19 mouse cellular contexts compared by ENCODE assay signal in genomic region chr15:102208092-102208561, GRCm38 (mm10). TPM values are rescaled to one million over a fixed set of nuclear protein-coding genes. Genes with fewer than 3 reads are reported as not detected.
DNase-seq lines count a peak whose midpoint lies in the region; ATAC-seq lines count a peak whose summit lies in the region.
"Had no signal": no experiment of that assay in that cellular context is flagged by ENCODE, and none has a peak within 500 bp of the region (broad histone marks: within the 10 kb centered on the region; RNA-seq: fewer than 3 reads in every experiment).

No protein-coding gene starts in this region.

- WGBS in embryonic facial prominence, embryonic 13.5 days = 90% methylated on average over 9 of the region's 9 CpGs
- 92% methylated on average over 9 of the region's 9 CpGs for WGBS in embryonic facial prominence, embryonic 10.5 days
- WGBS in embryonic facial prominence, embryonic 14.5 days = 75% methylated on average over 9 of the region's 9 CpGs

- no peak for ATAC-seq in embryonic facial prominence, embryonic 13.5 days (ENCODE audit: insufficient number of reproducible peaks, insufficient read depth, low FRiP score, low TSS enrichment, low read depth)
- ATAC-seq in embryonic facial prominence, embryonic 14.5 days (ENCODE audit: low read depth) = no peak
- no peak for ATAC-seq in erythroblast, adult 5-6 weeks (replicated peaks; ENCODE audit: low FRiP score, poor library complexity, severe bottlenecking)
- ATAC-seq: forebrain, embryonic 15.5 days; inflammation-experienced regulatory T-cells, adult 6 months; midbrain, embryonic 13.5 days had no signal

- no peaks in the 10 kb centered on the region for H3K9me3 ChIP-seq in embryonic facial prominence, embryonic 13.5 days
- no peaks in the 10 kb centered on the region for H3K9me3 ChIP-seq in embryonic facial prominence, embryonic 10.5 days
- no peaks in the 10 kb centered on the region for H3K9me3 ChIP-seq in embryonic facial prominence, embryonic 14.5 days (ENCODE audit: control insufficient read depth, low read length)
- H3K9me3 ChIP-seq: forebrain, embryonic 15.5 days; liver, embryonic 15.5 days; midbrain, embryonic 13.5 days had no signal

- no peaks in the 10 kb centered on the region for H3K27me3 ChIP-seq in embryonic facial prominence, embryonic 13.5 days
- H3K27me3 ChIP-seq in embryonic facial prominence, embryonic 10.5 days (replicated peaks; ENCODE audit: low read depth, poor library complexity, severe bottlenecking) = no peaks in the 10 kb centered on the region
- H3K27me3 ChIP-seq in embryonic facial prominence, embryonic 14.5 days (replicated peaks; ENCODE audit: control insufficient read depth, insufficient read depth, low read length) = no peaks in the 10 kb centered on the region
- H3K27me3 ChIP-seq: forebrain, embryonic 15.5 days; liver, embryonic 15.5 days; midbrain, embryonic 13.5 days had no signal

- no peak overlapping the region for H3K4me3 ChIP-seq in embryonic facial prominence, embryonic 13.5 days
- H3K4me3 ChIP-seq in embryonic facial prominence, embryonic 10.5 days = no peak overlapping the region
- H3K4me3 ChIP-seq in embryonic facial prominence, embryonic 14.5 days (ENCODE audit: low read depth, low read length) = no peak overlapping the region
- H3K4me3 ChIP-seq: forebrain, embryonic 15.5 days; liver, embryonic 15.5 days; midbrain, embryonic 13.5 days had no signal

- no peak overlapping the region for H3K27ac ChIP-seq in embryonic facial prominence, embryonic 13.5 days
- H3K27ac ChIP-seq in embryonic facial prominence, embryonic 10.5 days (replicated peaks) = no peak overlapping the region
- no peak overlapping the region for H3K27ac ChIP-seq in embryonic facial prominence, embryonic 14.5 days (replicated peaks; ENCODE audit: low read depth, low read length)
- H3K27ac ChIP-seq: forebrain, embryonic 15.5 days; liver, embryonic 15.5 days; midbrain, embryonic 13.5 days had no signal

- DNase-seq in embryonic facial prominence, embryonic 10.5 days (ENCODE audit: low spot score) = no peak
- DNase-seq in spleen, postnatal 36 days (ENCODE audit: low spot score in 2 of 2) = peak; percentile 47 to 54
- no peak for DNase-seq in spleen, postnatal 14 days (ENCODE audit: low spot score in 2 of 2)
- no peak for DNase-seq in embryonic facial prominence, embryonic 14.5 days (ENCODE audit: low spot score)
- no peak for DNase-seq in yolk sac, embryonic 10.5 days (ENCODE audit: low spot score)
- no peak for DNase-seq in right cerebral cortex, adult 2 months (ENCODE audit: low spot score in 2 of 2)
- DNase-seq: adrenal gland, adult 8-10 months; cerebellum, postnatal 14 days; heart, postnatal 36 days; layer of hippocampus, postnatal 36 days; left cerebral cortex, postnatal 4 days; lung, postnatal 14 days had no signal

- H3K4me1 ChIP-seq in embryonic facial prominence, embryonic 13.5 days = peaks cover 32% of the 10 kb centered on the region
- H3K4me1 ChIP-seq in embryonic facial prominence, embryonic 10.5 days = peaks cover 24% of the 10 kb centered on the region
- H3K4me1 ChIP-seq in embryonic facial prominence, embryonic 14.5 days (ENCODE audit: control insufficient read depth, insufficient read depth, low read length) = peaks cover 24% of the 10 kb centered on the region

- H3K36me3 ChIP-seq in embryonic facial prominence, embryonic 13.5 days = peaks cover 76% of the 10 kb centered on the region
- peaks cover 86% of the 10 kb centered on the region for H3K36me3 ChIP-seq in embryonic facial prominence, embryonic 10.5 days (replicated peaks)
- H3K36me3 ChIP-seq in embryonic facial prominence, embryonic 14.5 days (ENCODE audit: control insufficient read depth, insufficient read depth, low read length) = peaks cover 78% of the 10 kb centered on the region

- no peak overlapping the region for H3K4me2 ChIP-seq in embryonic facial prominence, embryonic 13.5 days
- H3K4me2 ChIP-seq in embryonic facial prominence, embryonic 14.5 days (ENCODE audit: low read depth, low read length) = no peak overlapping the region
- H3K4me2 ChIP-seq: liver, embryonic 15.5 days; midbrain, embryonic 13.5 days had no signal

- 0 out of 2 replicates have a peak overlapping the region, but pooled peaks have one; percentile 17 for H3K9ac ChIP-seq in embryonic facial prominence, embryonic 13.5 days
- 0 out of 2 replicates have a peak overlapping the region, but pooled peaks have one; percentile 27 for H3K9ac ChIP-seq in embryonic facial prominence, embryonic 14.5 days (ENCODE audit: low read depth, low read length)
- H3K9ac ChIP-seq: liver, embryonic 15.5 days had no signal

RNA-seq across cellular contexts. Expression of gene Csad, which starts 3.6 kb away (rescaled TPM):
- polyA plus RNA-seq in embryonic facial prominence, embryonic 13.5 days (2015; fragmentation: Nextera tagmentation; extraction: Ambion mirVana) = 89.6 and 102 TPM in 2 replicates
- polyA plus RNA-seq in embryonic facial prominence, embryonic 10.5 days (2016; fragmentation: Nextera tagmentation; extraction: Ambion mirVana) = 48.6 and 48.7 TPM in 2 replicates
- 63.6 and 66.8 TPM in 2 replicates for polyA plus RNA-seq in embryonic facial prominence, embryonic 14.5 days (2014; fragmentation: Nextera tagmentation; extraction: Ambion mirVana)
- 2.9 TPM in 1 of 2 replicates, not detected in the other for total RNA-seq in erythroblast, adult 5-6 weeks (2015; ENCODE audit: low replicate concordance)
- 9.3 and 12.5 TPM in 2 replicates for total RNA-seq in erythroblast, adult 5-6 weeks (2017; ENCODE audit: low replicate concordance)

RNA-seq across cellular contexts. Expression of gene Zfp740, which starts 5.1 kb away (rescaled TPM):
- polyA plus RNA-seq in embryonic facial prominence, embryonic 13.5 days (2015; fragmentation: Nextera tagmentation; extraction: Ambion mirVana) = 82.4 and 86.3 TPM in 2 replicates
- 77.6 and 79.3 TPM in 2 replicates for polyA plus RNA-seq in embryonic facial prominence, embryonic 10.5 days (2016; fragmentation: Nextera tagmentation; extraction: Ambion mirVana)
- 48.6 and 49.8 TPM in 2 replicates for polyA plus RNA-seq in embryonic facial prominence, embryonic 14.5 days (2014; fragmentation: Nextera tagmentation; extraction: Ambion mirVana)
- 14.2 and 19.0 TPM in 2 replicates for total RNA-seq in erythroblast, adult 5-6 weeks (2015; ENCODE audit: low replicate concordance)
- 15.7 and 21.5 TPM in 2 replicates for total RNA-seq in erythroblast, adult 5-6 weeks (2017; ENCODE audit: low replicate concordance)

RNA-seq across cellular contexts. Expression of gene Itgb7, which starts 23.6 kb away (rescaled TPM):
- polyA plus RNA-seq in embryonic facial prominence, embryonic 13.5 days (2015; fragmentation: Nextera tagmentation; extraction: Ambion mirVana) = 3.0 and 3.3 TPM in 2 replicates
- polyA plus RNA-seq in embryonic facial prominence, embryonic 10.5 days (2016; fragmentation: Nextera tagmentation; extraction: Ambion mirVana) = 1.1 and 1.6 TPM in 2 replicates
- 2.1 and 4.1 TPM in 2 replicates for polyA plus RNA-seq in embryonic facial prominence, embryonic 14.5 days (2014; fragmentation: Nextera tagmentation; extraction: Ambion mirVana)
- total RNA-seq in erythroblast, adult 5-6 weeks (2015; ENCODE audit: low replicate concordance) = 36.8 and 55.3 TPM in 2 replicates
- 31.0 and 35.5 TPM in 2 replicates for total RNA-seq in erythroblast, adult 5-6 weeks (2017; ENCODE audit: low replicate concordance)

RNA-seq across cellular contexts. Expression of gene Rarg, which starts 49.2 kb away (rescaled TPM):
- polyA plus RNA-seq in embryonic facial prominence, embryonic 13.5 days (2015; fragmentation: Nextera tagmentation; extraction: Ambion mirVana) = 135 and 143 TPM in 2 replicates
- 77.8 and 90.2 TPM in 2 replicates for polyA plus RNA-seq in embryonic facial prominence, embryonic 10.5 days (2016; fragmentation: Nextera tagmentation; extraction: Ambion mirVana)
- 73.8 and 75.3 TPM in 2 replicates for polyA plus RNA-seq in embryonic facial prominence, embryonic 14.5 days (2014; fragmentation: Nextera tagmentation; extraction: Ambion mirVana)
- 0.84 and 1.5 TPM in 2 replicates for total RNA-seq in erythroblast, adult 5-6 weeks (2015; ENCODE audit: low replicate concordance)
- 0.84 and 5.2 TPM in 2 replicates for total RNA-seq in erythroblast, adult 5-6 weeks (2017; ENCODE audit: low replicate concordance)

RNA-seq across cellular contexts. Expression of gene Soat2, which starts 57.8 kb away (rescaled TPM):
- 0.88 TPM in 1 of 2 replicates, not detected in the other for polyA plus RNA-seq in embryonic facial prominence, embryonic 13.5 days (2015; fragmentation: Nextera tagmentation; extraction: Ambion mirVana)
- 0.09 and 0.18 TPM in 2 replicates for polyA plus RNA-seq in embryonic facial prominence, embryonic 10.5 days (2016; fragmentation: Nextera tagmentation; extraction: Ambion mirVana)
- 0.17 and 0.63 TPM in 2 replicates for polyA plus RNA-seq in embryonic facial prominence, embryonic 14.5 days (2014; fragmentation: Nextera tagmentation; extraction: Ambion mirVana)
- 1.0 TPM in 1 of 2 replicates, not detected in the other for total RNA-seq in erythroblast, adult 5-6 weeks (2015; ENCODE audit: low replicate concordance)
- 1.5 and 1.8 TPM in 2 replicates for total RNA-seq in erythroblast, adult 5-6 weeks (2017; ENCODE audit: low replicate concordance)
- total RNA-seq: heart, postnatal 36 days; left cerebral cortex, postnatal 4 days had no signal
- polyA plus RNA-seq: embryonic facial prominence, embryonic 11.5 days; forebrain, embryonic 15.5 days; midbrain, embryonic 13.5 days had no signal

Comparison
In these comparisons a context has a peak if more than half of its experiments do, and no peak if none do; other contexts are left out.
1. DNase-seq: peak in spleen, postnatal 36 days (2 of 2); none in embryonic facial prominence, embryonic 10.5 days (single experiment), spleen, postnatal 14 days (0 of 2), embryonic facial prominence, embryonic 14.5 days (single experiment), yolk sac, embryonic 10.5 days (single experiment) and right cerebral cortex, adult 2 months (0 of 2).